Mouse (Mus musculus): Measurements from ENCODE around the gene Tfap2a. TPM values are rescaled to one million over a fixed set of nuclear protein-coding genes. Genes with fewer than 3 reads are reported as not detected.

The Tfap2a gene
- polyA plus RNA-seq, 1 experiment from 2014 or later: 2.4 TPM

DNA sequence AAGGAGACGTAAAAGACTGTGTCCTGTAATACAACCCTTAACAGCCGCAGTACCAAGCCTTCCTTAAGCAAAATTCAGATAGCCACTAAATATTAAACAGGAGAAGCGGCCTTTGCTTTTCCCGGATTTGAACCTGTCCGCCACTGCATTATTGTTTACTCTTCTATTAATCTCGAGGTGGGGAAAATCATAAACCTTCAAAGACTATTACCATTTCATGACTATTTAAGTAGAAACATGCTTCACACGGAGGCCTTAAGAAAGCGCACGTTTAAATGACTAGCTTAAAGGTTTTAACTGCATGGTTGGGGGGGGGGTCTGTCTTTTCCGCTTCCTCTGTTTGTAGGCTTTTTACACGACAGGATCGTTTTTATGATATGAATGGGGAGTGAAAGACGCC lies 9.1 kb downstream of the Tfap2a start:
- peaks cover 86% of the 10 kb centered on the region for H3K27me3 ChIP-seq (ENCODE audit: insufficient read depth, low read length)
- no peak for ATAC-seq (ENCODE audit: low FRiP score, low TSS enrichment)
- H3K36me3 ChIP-seq (ENCODE audit: insufficient read depth, low read length): no peaks in the 10 kb centered on the region
- H3K27ac ChIP-seq (ENCODE audit: low read length): peak overlapping the region; percentile 83; the same call in 1 of the 2 replicates
- 2% methylated on average over 13 of the region's 13 CpGs for WGBS
- no peaks in the 10 kb centered on the region for H3K9me3 ChIP-seq (ENCODE audit: low read length)
- peak overlapping the region; percentile 64 for H3K9ac ChIP-seq (replicated peaks; ENCODE audit: low read length)
- peaks cover 18% of the 10 kb centered on the region for H3K4me1 ChIP-seq (ENCODE audit: insufficient read depth, low read length)
- H3K4me3 ChIP-seq (ENCODE audit: low read length): peak overlapping the region; percentile 62
- peak overlapping the region; percentile 63 for H3K4me2 ChIP-seq (replicated peaks; ENCODE audit: low read depth, low read length)

DNA sequence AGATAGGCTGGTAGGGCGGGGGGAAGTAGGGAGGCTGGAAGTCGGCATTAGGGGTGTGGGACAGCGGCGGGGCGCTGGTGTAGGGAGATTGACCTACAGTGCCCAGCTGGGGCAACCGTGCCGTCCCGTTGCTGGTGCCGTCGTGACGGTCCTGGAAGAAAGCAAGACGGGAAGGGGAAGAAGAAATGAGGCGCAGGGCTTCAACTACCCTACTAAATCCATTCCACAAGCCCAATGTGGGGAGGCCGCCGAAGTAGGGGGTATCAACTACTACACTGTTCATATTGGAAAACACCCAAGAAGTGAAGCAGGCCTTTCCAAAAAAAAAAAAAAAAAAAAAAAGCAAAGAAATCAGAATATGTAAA lies 9.6 kb downstream of the Tfap2a start:
- H3K36me3 ChIP-seq (ENCODE audit: insufficient read depth, low read length): no peaks in the 10 kb centered on the region
- under 1% methylated on average over 15 of the region's 15 CpGs for WGBS
- no peaks in the 10 kb centered on the region for H3K9me3 ChIP-seq (ENCODE audit: low read length)
- 0 out of 2 replicates have a peak overlapping the region, but pooled peaks have one; percentile 43 for H3K27ac ChIP-seq (ENCODE audit: low read length)
- peak overlapping the region; percentile 63 for H3K4me2 ChIP-seq (replicated peaks; ENCODE audit: low read depth, low read length)
- H3K9ac ChIP-seq (replicated peaks; ENCODE audit: low read length): peak overlapping the region; percentile 66
- peaks cover 86% of the 10 kb centered on the region for H3K27me3 ChIP-seq (ENCODE audit: insufficient read depth, low read length)
- ATAC-seq (ENCODE audit: low FRiP score, low TSS enrichment): no peak
- H3K4me1 ChIP-seq (ENCODE audit: insufficient read depth, low read length): peaks cover 16% of the 10 kb centered on the region
- peak overlapping the region; percentile 62 for H3K4me3 ChIP-seq (ENCODE audit: low read length)

DNA sequence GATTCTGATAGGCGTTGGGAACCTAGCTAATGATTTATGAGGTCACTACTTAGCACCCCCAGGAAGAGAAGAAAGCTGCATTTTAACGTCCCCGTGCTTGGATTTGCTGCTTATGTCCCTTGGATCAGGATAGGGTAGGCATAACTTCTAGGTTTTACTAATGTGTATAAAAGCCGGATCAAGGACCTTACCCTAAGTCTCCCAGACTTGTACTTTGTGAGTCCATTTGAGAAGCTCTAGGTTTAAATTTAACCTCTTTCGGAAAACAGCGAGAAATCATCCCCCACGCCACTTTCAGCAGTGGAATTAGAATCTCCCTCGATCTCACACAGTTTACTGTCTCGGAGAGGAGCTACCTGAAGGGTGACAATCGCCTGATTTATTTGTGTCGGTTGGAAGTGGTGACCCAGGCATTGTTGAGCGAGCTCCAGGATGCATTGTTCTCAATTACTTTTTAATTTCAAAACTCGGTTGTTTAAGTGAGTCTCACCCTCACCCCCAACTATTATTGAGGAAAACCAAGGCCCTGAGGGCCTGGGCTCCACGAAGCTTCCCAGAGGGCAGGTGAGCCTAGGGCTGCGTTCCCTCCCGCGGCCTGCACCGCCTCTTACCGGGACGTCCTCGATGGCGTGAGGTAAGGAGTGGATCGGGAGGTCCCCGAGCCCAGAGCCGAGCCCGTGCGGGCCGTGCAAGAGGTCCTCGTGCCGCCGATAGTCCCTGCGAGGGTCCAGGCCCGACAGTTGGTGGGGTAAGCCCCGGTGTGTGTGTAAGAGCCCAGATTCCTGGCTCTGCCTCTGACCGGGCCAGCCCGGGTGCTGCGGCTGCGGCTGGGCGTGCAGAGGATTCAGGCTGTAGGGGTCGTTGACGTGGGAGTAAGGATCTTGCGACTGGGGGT lies 10.2 kb downstream of the Tfap2a start:
- no peak for ATAC-seq (ENCODE audit: low FRiP score, low TSS enrichment)
- Histone ChIP-seq H3K4me2 (replicated peaks; ENCODE audit: low read depth, low read length) (peak overlapping the region; percentile 63), H3K9me3 (ENCODE audit: low read length) (no peaks in the 10 kb centered on the region), H3K27me3 (ENCODE audit: insufficient read depth, low read length) (peaks cover 86% of the 10 kb centered on the region), H3K36me3 (ENCODE audit: insufficient read depth, low read length) (no peaks in the 10 kb centered on the region), H3K4me1 (ENCODE audit: insufficient read depth, low read length) (peaks cover 20% of the 10 kb centered on the region), H3K27ac (ENCODE audit: low read length) (0 out of 2 replicates have a peak overlapping the region, but pooled peaks have one; percentile 43), H3K4me3 (ENCODE audit: low read length) (peak overlapping the region; percentile 62), H3K9ac (replicated peaks; ENCODE audit: low read length) (peak overlapping the region; percentile 66)
- WGBS: 1% methylated on average over 42 of the region's 42 CpGs

DNA sequence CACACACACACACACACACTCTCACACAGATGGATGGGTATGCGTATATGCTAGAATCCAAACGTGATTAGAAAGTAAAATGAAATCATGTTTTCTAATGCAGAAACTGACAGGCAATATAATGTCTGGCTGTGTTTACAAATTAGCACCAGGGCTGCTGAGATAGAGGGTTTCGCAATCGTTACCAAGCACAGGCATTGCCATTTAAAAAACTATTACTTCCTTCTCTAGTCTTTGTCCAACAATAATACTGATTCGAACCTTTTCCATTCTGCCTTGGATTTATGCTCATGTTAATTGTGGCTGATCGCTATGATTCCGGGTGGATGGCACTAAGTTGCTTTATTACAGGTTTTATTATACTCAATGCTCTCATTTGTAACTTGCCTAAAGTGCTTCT lies 12.3 kb downstream of the Tfap2a start:
- Histone ChIP-seq H3K9me3 (ENCODE audit: low read length) (no peaks in the 10 kb centered on the region), H3K4me3 (ENCODE audit: low read length) (no peak overlapping the region), H3K4me1 (ENCODE audit: insufficient read depth, low read length) (peaks cover 15% of the 10 kb centered on the region), H3K9ac (replicated peaks; ENCODE audit: low read length) (no peak overlapping the region), H3K27ac (ENCODE audit: low read length) (no peak overlapping the region), H3K27me3 (ENCODE audit: insufficient read depth, low read length) (peaks cover 79% of the 10 kb centered on the region), H3K4me2 (replicated peaks; ENCODE audit: low read depth, low read length) (peak overlapping the region; percentile 31), H3K36me3 (ENCODE audit: insufficient read depth, low read length) (no peaks in the 10 kb centered on the region)
- ATAC-seq (ENCODE audit: low FRiP score, low TSS enrichment): no peak
- WGBS: 4% methylated on average over 7 of the region's 7 CpGs

DNA sequence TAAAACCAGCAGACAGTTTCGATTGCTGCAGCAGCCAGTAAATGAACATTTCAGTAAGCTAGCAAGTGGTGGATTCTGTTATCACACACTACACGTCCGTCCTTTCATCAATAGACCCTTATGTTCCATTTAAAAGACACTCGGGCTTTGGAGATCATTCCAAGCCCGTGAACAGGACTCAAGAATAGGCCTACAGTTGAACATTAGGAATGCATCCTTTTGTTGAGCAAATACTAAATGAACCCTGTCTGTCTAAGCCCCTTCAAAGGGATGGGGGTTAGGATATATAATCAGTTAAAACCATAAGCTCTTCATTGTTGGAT lies 14.6 kb downstream of the Tfap2a start:
- 9% methylated on average over 5 of the region's 5 CpGs for WGBS

DNA sequence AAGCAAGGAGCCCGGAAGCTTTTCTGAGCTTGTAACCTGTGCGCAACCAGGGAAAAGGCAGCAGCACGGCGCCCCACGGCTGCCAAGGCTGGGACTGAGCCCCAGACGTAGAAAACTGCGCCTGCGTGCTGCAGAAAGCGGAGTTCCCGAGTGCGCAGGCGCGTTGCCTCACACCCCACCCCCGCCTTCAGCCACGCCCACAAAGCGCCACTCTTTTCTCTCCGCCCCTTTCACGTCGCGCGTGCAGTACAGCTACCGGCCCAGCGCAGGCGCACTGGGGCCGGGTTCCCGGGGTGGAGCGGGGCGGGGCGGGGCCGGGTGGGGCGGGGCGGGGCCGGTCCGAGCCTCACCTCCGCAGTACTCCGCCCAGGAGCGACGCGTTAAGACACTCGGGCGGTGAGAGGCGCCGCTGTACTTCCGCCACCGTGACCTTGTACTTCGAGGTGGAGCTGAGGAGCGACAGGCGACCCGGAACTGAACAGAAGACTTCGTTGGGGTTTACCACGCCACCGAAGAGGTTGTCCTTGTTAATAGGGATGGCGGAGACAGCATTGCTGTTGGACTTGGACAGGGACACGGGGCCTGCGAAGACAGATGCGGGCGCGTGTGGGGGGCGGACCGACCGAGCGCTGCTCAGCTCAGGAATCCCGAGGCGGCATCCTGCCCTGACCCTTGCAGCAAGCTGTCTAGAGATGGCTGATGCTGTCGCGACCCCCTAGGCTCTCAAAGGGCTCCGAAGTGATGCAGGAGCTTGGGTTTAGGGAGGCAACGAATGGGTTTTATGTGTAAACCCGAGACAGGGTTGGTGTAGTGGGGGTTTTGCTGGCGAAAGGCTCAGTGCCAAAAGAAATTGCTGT lies 15.2 kb downstream of the Tfap2a start:
- peaks cover 9% of the 10 kb centered on the region; the same call in 1 of the 2 replicates for H3K4me1 ChIP-seq (ENCODE audit: insufficient read depth, low read length)
- peak overlapping the region; percentile 80 for H3K4me2 ChIP-seq (replicated peaks; ENCODE audit: low read depth, low read length)
- no peaks in the 10 kb centered on the region for H3K36me3 ChIP-seq (ENCODE audit: insufficient read depth, low read length)
- no peaks in the 10 kb centered on the region for H3K9me3 ChIP-seq (ENCODE audit: low read length)
- peak overlapping the region; percentile 58 for H3K4me3 ChIP-seq (ENCODE audit: low read length)
- H3K27ac ChIP-seq (ENCODE audit: low read length): peak overlapping the region; percentile 60
- peaks cover 84% of the 10 kb centered on the region for H3K27me3 ChIP-seq (ENCODE audit: insufficient read depth, low read length)
- peak; percentile 97 for ATAC-seq (ENCODE audit: low FRiP score, low TSS enrichment)
- WGBS: under 1% methylated on average over 55 of the region's 70 CpGs
- peak overlapping the region; percentile 55 for H3K9ac ChIP-seq (replicated peaks; ENCODE audit: low read length)

More for the DNA sequence above, 14.6 kb downstream of the Tfap2a start:
- Histone ChIP-seq H3K36me3 (ENCODE audit: insufficient read depth, low read length) (no peaks in the 10 kb centered on the region), H3K4me3 (ENCODE audit: low read length) (peak overlapping the region; percentile 58), H3K4me1 (ENCODE audit: insufficient read depth, low read length) (peaks cover 9% of the 10 kb centered on the region; the same call in 1 of the 2 replicates), H3K9me3 (ENCODE audit: low read length) (no peaks in the 10 kb centered on the region), H3K27me3 (ENCODE audit: insufficient read depth, low read length) (peaks cover 84% of the 10 kb centered on the region), H3K9ac (replicated peaks; ENCODE audit: low read length) (peak overlapping the region; percentile 55), H3K4me2 (replicated peaks; ENCODE audit: low read depth, low read length) (peak overlapping the region; percentile 80), H3K27ac (ENCODE audit: low read length) (peak overlapping the region; percentile 60)
- no peak for ATAC-seq (ENCODE audit: low FRiP score, low TSS enrichment)

DNA sequence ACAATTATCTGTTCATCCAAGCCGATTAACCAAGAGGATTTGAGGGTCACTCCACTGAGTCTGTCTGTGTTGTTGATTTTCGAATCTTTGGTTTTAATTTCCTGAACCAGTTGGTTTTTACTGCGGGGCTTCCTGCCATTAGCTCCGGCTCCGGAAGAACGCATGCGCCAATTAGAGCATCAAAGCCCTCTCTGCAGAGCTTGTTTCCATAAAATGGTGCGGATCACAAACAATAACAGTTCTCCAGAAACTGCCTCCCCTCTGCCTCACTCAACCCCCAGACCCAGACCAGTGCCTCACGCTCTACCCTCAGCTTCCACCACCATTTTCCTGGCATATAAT lies 18.5 kb downstream of the Tfap2a start:
- no peak overlapping the region for H3K4me2 ChIP-seq (replicated peaks; ENCODE audit: low read depth, low read length)
- no peak overlapping the region for H3K27ac ChIP-seq (ENCODE audit: low read length)
- no peak overlapping the region for H3K4me3 ChIP-seq (ENCODE audit: low read length)
- ATAC-seq (ENCODE audit: low FRiP score, low TSS enrichment): no peak
- peaks cover 12% of the 10 kb centered on the region; the same call in 1 of the 2 replicates for H3K4me1 ChIP-seq (ENCODE audit: insufficient read depth, low read length)
- H3K9me3 ChIP-seq (ENCODE audit: low read length): no peaks in the 10 kb centered on the region
- WGBS: 9% methylated on average over 9 of the region's 9 CpGs
- no peak overlapping the region for H3K9ac ChIP-seq (replicated peaks; ENCODE audit: low read length)
- H3K36me3 ChIP-seq (ENCODE audit: insufficient read depth, low read length): no peaks in the 10 kb centered on the region
- H3K27me3 ChIP-seq (ENCODE audit: insufficient read depth, low read length): peaks cover 87% of the 10 kb centered on the region

DNA sequence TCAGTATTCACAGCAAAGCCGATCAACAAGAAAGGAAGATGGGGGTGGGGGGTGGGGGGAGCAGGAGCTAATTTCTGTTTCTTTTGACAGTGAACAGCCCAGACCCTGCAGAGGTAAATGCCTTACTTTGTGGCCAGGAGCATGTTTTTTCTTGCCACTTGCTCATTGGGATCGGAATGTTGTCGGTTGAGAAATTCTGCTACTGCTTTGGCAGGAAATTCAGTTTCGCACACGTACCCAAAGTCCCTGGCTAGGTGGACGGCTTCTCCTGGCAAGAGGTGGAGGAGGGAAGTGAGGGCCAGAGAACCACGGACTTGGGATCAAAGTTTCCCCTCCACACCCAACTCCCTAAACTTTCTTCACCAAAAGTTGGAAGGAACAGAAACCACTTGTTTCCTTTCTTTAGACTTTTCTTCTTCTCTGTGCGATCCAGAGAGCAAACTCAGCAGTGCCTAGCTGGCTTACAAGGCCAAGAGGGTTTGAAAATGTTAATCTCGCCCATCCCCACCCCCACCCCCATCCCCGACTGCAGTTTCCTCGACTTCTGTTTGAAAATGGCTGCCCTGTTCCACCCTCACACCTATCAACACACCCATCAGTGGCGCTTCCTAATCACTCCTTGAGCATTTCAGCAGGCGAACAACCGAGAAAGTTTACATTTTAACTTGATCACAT lies 19.0 kb downstream of the Tfap2a start:
- peaks cover 12% of the 10 kb centered on the region; the same call in 1 of the 2 replicates for H3K4me1 ChIP-seq (ENCODE audit: insufficient read depth, low read length)
- no peak for ATAC-seq (ENCODE audit: low FRiP score, low TSS enrichment)
- H3K36me3 ChIP-seq (ENCODE audit: insufficient read depth, low read length): no peaks in the 10 kb centered on the region
- no peak overlapping the region for H3K4me3 ChIP-seq (ENCODE audit: low read length)
- no peak overlapping the region for H3K9ac ChIP-seq (replicated peaks; ENCODE audit: low read length)
- peaks cover 87% of the 10 kb centered on the region for H3K27me3 ChIP-seq (ENCODE audit: insufficient read depth, low read length)
- H3K9me3 ChIP-seq (ENCODE audit: low read length): no peaks in the 10 kb centered on the region
- H3K27ac ChIP-seq (ENCODE audit: low read length): peak overlapping the region; percentile 26
- WGBS: 28% methylated on average over 14 of the region's 14 CpGs
- H3K4me2 ChIP-seq (replicated peaks; ENCODE audit: low read depth, low read length): no peak overlapping the region
